Mouse (Mus musculus) C2C12 (cell line): ENCODE data around the gene Adat1. TPM values are rescaled to one million over a fixed set of nuclear protein-coding genes. Genes with fewer than 3 reads are reported as not detected.

Source experiments
- H3K27me3 ChIP-seq: one replicate; pipeline ENCODE4 v1.6.1; 2011; ENCODE audit not compliant: control insufficient read depth, insufficient read depth, insufficient read length
- H3K36me3 ChIP-seq: one replicate; pipeline ENCODE4 v1.6.1; 2011; ENCODE audit not compliant: control insufficient read depth, insufficient read depth
- H3K4me3 ChIP-seq: one replicate; pipeline ENCODE4 v1.5.1; 2011; ENCODE audit warnings: mild to moderate bottlenecking, control low read depth; ENCODE audit not compliant: poor library complexity, insufficient read depth, severe bottlenecking
- H3K79me2 ChIP-seq: one replicate; pipeline ENCODE4 v1.6.1; 2011; ENCODE audit not compliant: control insufficient read depth, insufficient read depth
- H3K79me3 ChIP-seq: one replicate; pipeline ENCODE4 v1.6.1; 2011; ENCODE audit warnings: low read depth, control low read depth
- H3ac ChIP-seq: one replicate; pipeline ENCODE3; 2011; ENCODE audit warnings: low read depth; ENCODE audit not compliant: control insufficient read depth, insufficient read length
- CEBPB ChIP-seq: IDR thresholded peaks from one replicate; pipeline ENCODE4 v1.6.1; 2011; ENCODE audit warnings: low read depth, mild to moderate bottlenecking, control low read depth, moderate library complexity
- CTCF ChIP-seq: IDR thresholded peaks from one replicate; pipeline ENCODE4 v1.5.1; 2011; ENCODE audit not compliant: control insufficient read depth, insufficient read depth, insufficient read length
- FOSL1 ChIP-seq: IDR thresholded peaks from one replicate; pipeline ENCODE4 v1.8.0; 2011; ENCODE audit warnings: mild to moderate bottlenecking, low read length; ENCODE audit not compliant: poor library complexity, insufficient read depth, severe bottlenecking
- MAX ChIP-seq: IDR thresholded peaks from one replicate; pipeline ENCODE4 v1.6.1; 2011; ENCODE audit warnings: mild to moderate bottlenecking, control low read depth
- MYOD1 ChIP-seq: IDR thresholded peaks from one replicate; pipeline ENCODE4 v1.6.1; 2011; ENCODE audit warnings: low read depth; ENCODE audit not compliant: control insufficient read depth, insufficient read length
- MYOG ChIP-seq: IDR thresholded peaks from one replicate; pipeline ENCODE4 v1.6.1; 2011; ENCODE audit not compliant: control insufficient read depth, insufficient read length; ENCODE audit errors: extremely low read depth
- USF1 ChIP-seq: IDR thresholded peaks from one replicate; pipeline ENCODE4 v1.6.1; 2011; ENCODE audit warnings: low read depth, mild to moderate bottlenecking, control low read depth, moderate library complexity
- polyA plus RNA-seq: library from polyadenylated mRNA; unstranded; fragments of >200 nt; fragmentation: generic; extraction: Trizol; gene quantifications from one replicate; pipeline ENCODE4 v1.2.1, GENCODE M21; 2012; ENCODE audit warnings: missing spikeins

Adat1 gene
- polyA plus RNA-seq, 1 experiment = 4.0 TPM

GRCm38 (mm10) chr8:111920971-111921370 lies 71.1 kb downstream of the Adat1 start:
- Histone ChIP-seq H3K27me3 (no peaks in the 10 kb centered on the region), H3K36me3 (no peaks in the 10 kb centered on the region), H3K4me3 (no peak overlapping the region), H3K79me2 (no peaks in the 10 kb centered on the region), H3K79me3 (no peaks in the 10 kb centered on the region), H3ac (no peak overlapping the region)
- TF ChIP-seq CTCF (no peak), MYOD1 (no peak), FOSL1 (no peak), MAX (no peak), MYOG (no peak), CEBPB (no peak), USF1 (no peak)

- no peaks in the 10 kb centered on the region for H3K27me3 ChIP-seq
- H3K36me3 ChIP-seq = no peaks in the 10 kb centered on the region
- H3K79me3 ChIP-seq = no peaks in the 10 kb centered on the region
- no peak overlapping the region for H3ac ChIP-seq
- H3K79me2 ChIP-seq = no peaks in the 10 kb centered on the region
- TF ChIP-seq MYOG (no peak), FOSL1 (no peak), MAX (no peak), CTCF (no peak), MYOD1 (no peak), USF1 (no peak), CEBPB (no peak)
- no peak overlapping the region for H3K4me3 ChIP-seq
Observed at GRCm38 (mm10) chr8:111919663-111920062, 72.4 kb downstream of the Adat1 start.

Other genes with a start within 250 kb of the Adat1 start
- 136 TPM for gene Bcar1, start 248.5 kb downstream of the Adat1 start, polyA plus RNA-seq
- 58.8 TPM for gene Cfdp1, start 138.0 kb downstream of the Adat1 start, polyA plus RNA-seq
- 1.1 TPM for gene Tmem170, start 115.6 kb downstream of the Adat1 start, polyA plus RNA-seq
- not detected for gene Chst5, start 81.9 kb downstream of the Adat1 start, polyA plus RNA-seq
- 2.2 TPM for gene Tmem231, start 58.4 kb downstream of the Adat1 start, polyA plus RNA-seq
- gene Gabarapl2, start 51.6 kb downstream of the Adat1 start, polyA plus RNA-seq = 44.6 TPM
- 205 TPM for gene Kars, start 19.0 kb upstream of the Adat1 start, polyA plus RNA-seq
- 5.8 TPM for gene Terf2ip, start 19.1 kb upstream of the Adat1 start, polyA plus RNA-seq
- 0.23 TPM for gene Gm6793, start 22.7 kb upstream of the Adat1 start, polyA plus RNA-seq